Mouse (Mus musculus) liver, embryonic 14.5 days (tissue): ENCODE data around the gene 4930518I15Rik. TPM values are rescaled to one million over a fixed set of nuclear protein-coding genes. Genes with fewer than 3 reads are reported as not detected.

Source experiments
- ATAC-seq: fragments of 200-750 bp; cut with Nextera tagmentation; 2 replicates; pipeline ENCODE4 v1.8.0; 2017; ENCODE audit warnings: moderate number of reproducible peaks, mild to moderate bottlenecking, moderate library complexity; ENCODE audit not compliant: insufficient read depth
- DNase-seq, 3 experiments: peaks; one replicate each; pipeline ENCODE4 v3.0.0-alpha.2; 2012 to 2013; ENCODE audit warnings: low read depth in 3 of 3, low spot score in 3 of 3
- H3K27ac ChIP-seq: fragments of 300-500 bp; sonication (generic); 2 replicates; pipeline ENCODE4 v1.5.1; 2014; ENCODE audit warnings: moderate library complexity, mild to moderate bottlenecking, control low read depth, inconsistent platforms
- H3K27me3 ChIP-seq: fragments of 300-500 bp; sonication (generic); 2 replicates; pipeline ENCODE4 v1.6.1; 2014; ENCODE audit warnings: mild to moderate bottlenecking, low read length, moderate library complexity; ENCODE audit not compliant: control insufficient read depth, insufficient read depth
- H3K36me3 ChIP-seq: fragments of 300-500 bp; sonication (generic); replicated peaks from 2 replicates; pipeline ENCODE4 v1.6.1; 2014; ENCODE audit warnings: low read depth; ENCODE audit not compliant: control insufficient read depth, insufficient read depth
- H3K4me1 ChIP-seq, 2 experiments: fragments of 200-500 bp in 1 of 2; fragments of 300-500 bp in 1 of 2; sonication (generic) in 1 of 2; replicated peaks; 2 replicates each; pipeline ENCODE4 v1.6.1; 2012 to 2014; ENCODE audit warnings: antibody characterized with exemption in 1 of 2, inconsistent platforms in 1 of 2, low read length in 1 of 2; ENCODE audit not compliant: control insufficient read depth in 2 of 2, insufficient read depth in 2 of 2
- H3K4me2 ChIP-seq: fragments of 300-500 bp; sonication (generic); 2 replicates; pipeline ENCODE4 v1.6.1; 2014; ENCODE audit warnings: low read depth, mild to moderate bottlenecking, control low read depth, moderate library complexity
- H3K4me3 ChIP-seq, 2 experiments: fragments of 200-500 bp in 1 of 2; fragments of 300-500 bp in 1 of 2; sonication (generic) in 1 of 2; 2 replicates each; pipeline ENCODE4 v1.5.1; 2012 to 2014; ENCODE audit warnings: low read depth in 2 of 2, low read length in 2 of 2, mild to moderate bottlenecking in 2 of 2, control low read depth in 1 of 2, inconsistent platforms in 1 of 2, moderate library complexity in 1 of 2; ENCODE audit not compliant: insufficient read depth in 1 of 2
- H3K9ac ChIP-seq: fragments of 300-500 bp; sonication (generic); replicated peaks from 2 replicates; pipeline ENCODE4 v1.6.1; 2014; ENCODE audit warnings: mild to moderate bottlenecking, control low read depth, moderate library complexity
- H3K9me3 ChIP-seq: fragments of 300-500 bp; sonication (generic); 2 replicates; pipeline ENCODE4 v1.6.1; 2016; ENCODE audit warnings: low read length, mixed read lengths; ENCODE audit not compliant: control insufficient read depth
- CTCF ChIP-seq: IDR thresholded peaks from 2 replicates; pipeline ENCODE4 v1.5.1; 2016; ENCODE audit warnings: antibody characterized with exemption, low read depth, control low read depth
- EP300 ChIP-seq: IDR thresholded peaks from 2 replicates; pipeline ENCODE4 v1.6.1; 2016; ENCODE audit warnings: antibody characterized with exemption, low read depth
- WGBS: fragments of 180-500 bp; shearing (Covaris S2); extraction: QIAGEN DNeasy Blood & Tissue Kit; methylation state at CpG from one replicate; pipeline ENCODE4 v1.1.7; 2014; ENCODE audit not compliant: insufficient replicate concordance; 5-methylcytosine and 5-hydroxymethylcytosine counted together
- polyA plus RNA-seq, 2 experiments: library from polyadenylated mRNA; depleted of rRNA in 1 of 2; stranded (reverse) in 1 of 2; unstranded in 1 of 2; fragments of >200 nt; fragmentation: Nextera tagmentation in 1 of 2; extraction: Ambion mirVana in 1 of 2; gene quantifications; 2 replicates each; pipeline versions ENCODE4 v1.2.1 to v1.2.3; 2012 to 2014

The 4930518I15Rik gene
- polyA plus RNA-seq, 2 experiments = 0.71 TPM

DNA sequence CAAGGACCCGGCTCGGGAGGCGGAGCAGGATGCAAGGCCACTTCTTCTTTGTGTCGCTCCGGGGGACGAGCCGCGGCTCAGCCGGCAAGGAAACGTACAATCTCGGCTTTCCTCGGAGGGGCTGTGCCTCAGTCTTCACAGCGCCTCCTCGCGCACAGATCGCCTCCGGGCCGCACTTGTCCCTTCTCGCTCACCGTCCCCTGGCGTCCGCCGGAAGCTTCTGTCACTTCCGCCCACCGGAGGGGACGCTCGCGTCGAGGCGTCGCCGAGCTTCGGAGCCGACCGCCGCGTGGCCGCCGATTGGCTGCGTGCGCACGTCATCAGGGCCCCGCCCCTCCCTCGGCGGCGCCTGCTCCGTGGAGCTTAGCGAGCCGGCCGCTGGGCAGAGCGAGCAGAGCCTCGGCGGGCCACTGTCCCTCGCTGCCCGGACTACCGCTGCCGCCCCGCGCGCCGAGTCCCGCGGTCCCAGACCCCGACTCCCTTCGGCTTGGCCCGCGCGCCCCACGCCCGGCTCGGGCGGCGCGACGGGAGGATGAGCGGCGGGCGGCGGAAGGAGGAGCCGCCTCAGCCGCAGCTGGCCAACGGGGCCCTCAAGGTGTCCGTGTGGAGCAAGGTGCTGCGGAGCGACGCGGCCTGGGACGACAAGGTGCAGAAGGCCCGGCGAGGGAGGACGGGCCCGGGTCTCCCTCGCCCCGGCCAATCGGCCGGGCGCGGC, 5.2 kb upstream of the 4930518I15Rik start, which contains the start of gene Rab5if:
Gene Rab5if (plus strand): TSS at position 357 of the 715 bp plus-strand sequence.
- DNase-seq = peak; percentile 93 to 95 (median 94)
- peaks cover 9 to 12% of the 10 kb centered on the region in 2 experiments for H3K4me1 ChIP-seq
- peak within 1 kb of the TSS; percentile 90 to 91 for H3K4me3 ChIP-seq
- TF ChIP-seq CTCF (peak; percentile 83), EP300 (no peak)
- under 1% methylated on average over 89 of the region's 98 CpGs for WGBS
- peaks cover 31% of the 10 kb centered on the region for H3K36me3 ChIP-seq
- H3K27ac ChIP-seq = peak within 1 kb of the TSS; percentile 87
- peak within 1 kb of the TSS; percentile 86 for H3K4me2 ChIP-seq
- H3K27me3 ChIP-seq = no peaks in the 10 kb centered on the region
- peak within 1 kb of the TSS; percentile 91 for H3K9ac ChIP-seq
- ATAC-seq = peak; percentile 94
- no peaks in the 10 kb centered on the region for H3K9me3 ChIP-seq

DNA sequence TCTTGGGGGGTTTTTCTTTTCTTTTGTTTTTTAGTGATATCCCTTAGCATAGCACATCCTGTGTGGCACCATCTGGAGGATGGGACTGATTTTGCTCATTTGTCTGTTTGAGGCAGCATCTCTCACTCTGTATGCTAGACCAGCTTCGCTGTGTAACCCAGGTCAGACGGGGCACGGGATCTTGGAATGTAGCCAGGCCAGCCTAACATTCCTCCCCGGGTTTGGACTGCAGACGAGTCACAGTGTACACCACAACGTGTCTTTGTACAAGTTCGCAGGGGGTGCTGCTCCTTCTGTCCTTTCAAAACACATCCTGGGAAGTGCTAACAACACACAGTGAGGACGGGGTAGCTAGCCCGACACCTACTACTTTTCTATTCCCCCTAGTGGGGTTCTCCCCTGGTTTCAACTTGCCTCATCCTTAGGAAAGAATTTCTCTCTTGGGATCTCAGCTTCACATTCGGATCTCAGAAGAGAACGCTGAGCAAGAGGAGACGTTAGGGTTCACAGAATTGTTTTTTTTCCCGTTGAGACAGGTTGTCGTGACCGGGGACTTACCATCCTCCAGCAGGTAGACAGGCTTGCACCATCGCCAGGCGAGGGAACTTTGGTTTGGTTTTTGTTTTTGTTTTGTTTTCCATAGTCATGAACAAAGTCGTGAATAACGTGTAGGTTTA, 4.4 kb upstream of the 4930518I15Rik start:
- TF ChIP-seq EP300 = no peak
- no peak for TF ChIP-seq CTCF
- H3K9ac ChIP-seq = peak overlapping the region; percentile 91
- WGBS = under 1% methylated on average over 19 of the region's 19 CpGs
- DNase-seq (no peak), ATAC-seq (no peak)
- H3K36me3 ChIP-seq = peaks cover 24% of the 10 kb centered on the region
- H3K27me3 ChIP-seq = no peaks in the 10 kb centered on the region
- H3K4me2 ChIP-seq = peak overlapping the region; percentile 86
- peaks cover 9 to 12% of the 10 kb centered on the region in 2 experiments for H3K4me1 ChIP-seq
- H3K27ac ChIP-seq = peak overlapping the region; percentile 81
- H3K4me3 ChIP-seq = peak overlapping the region; percentile 64 to 91
- no peaks in the 10 kb centered on the region for H3K9me3 ChIP-seq

DNA sequence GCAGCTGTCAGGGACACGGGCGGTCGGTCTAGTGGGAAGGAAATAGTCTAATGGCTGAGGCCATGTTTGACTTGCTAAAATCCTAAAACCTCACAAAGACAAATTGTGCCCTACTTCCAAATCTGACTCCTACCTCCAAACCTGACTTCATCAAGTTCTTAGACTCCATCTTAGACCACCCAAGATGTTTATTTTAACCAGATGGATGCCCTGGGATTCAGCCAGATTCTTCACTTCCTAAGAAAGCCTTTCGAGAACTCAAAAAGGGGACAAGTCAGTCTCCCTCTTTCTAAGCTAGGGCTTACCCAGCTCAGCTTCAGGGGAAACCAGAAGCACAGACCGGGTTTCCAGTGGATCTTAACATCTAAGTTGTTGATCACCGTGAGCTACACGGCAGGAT, 925 bp upstream of the 4930518I15Rik start:
- H3K4me3 ChIP-seq = no peak overlapping the region
- ATAC-seq = no peak
- no peak for DNase-seq
- no peak overlapping the region for H3K4me2 ChIP-seq
- H3K4me1 ChIP-seq = peaks cover 3 to 4% of the 10 kb centered on the region in 2 experiments
- H3K36me3 ChIP-seq = peaks cover 5% of the 10 kb centered on the region; the same call in 1 of the 2 replicates
- no peaks in the 10 kb centered on the region for H3K27me3 ChIP-seq
- no peaks in the 10 kb centered on the region for H3K9me3 ChIP-seq
- no peak for TF ChIP-seq EP300
- TF ChIP-seq CTCF = no peak
- no peak overlapping the region for H3K27ac ChIP-seq
- 84% methylated on average over 7 of the region's 7 CpGs for WGBS
- no peak overlapping the region for H3K9ac ChIP-seq

DNA sequence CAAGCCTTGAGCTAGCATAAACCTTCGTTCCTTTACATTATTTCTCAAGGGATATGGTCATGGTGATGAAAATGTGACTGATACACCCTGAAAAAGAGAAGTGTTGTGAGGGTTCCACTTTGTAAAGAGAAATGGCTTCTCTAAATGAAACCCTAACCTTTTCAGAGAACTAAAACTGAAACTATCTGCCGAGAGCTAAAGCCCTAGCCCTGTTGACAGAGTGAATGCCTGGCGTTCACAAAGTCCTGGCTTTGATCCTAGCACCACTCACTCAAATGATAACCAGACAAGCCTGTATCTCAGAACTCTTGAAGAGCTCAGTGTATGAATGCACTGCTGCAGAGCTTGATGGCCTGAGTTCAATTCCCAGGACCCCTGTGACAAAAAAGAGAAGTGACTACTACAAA, 358 bp downstream of the 4930518I15Rik start:
- ATAC-seq = no peak
- no peak for DNase-seq
- H3K4me1 ChIP-seq = peaks cover 3 to 4% of the 10 kb centered on the region in 2 experiments
- H3K9ac ChIP-seq = no peak overlapping the region
- no peak overlapping the region for H3K4me2 ChIP-seq
- WGBS = 56% methylated on average over 3 of the region's 3 CpGs
- no peaks in the 10 kb centered on the region for H3K27me3 ChIP-seq
- H3K27ac ChIP-seq = no peak overlapping the region
- TF ChIP-seq EP300 (no peak), CTCF (no peak)
- H3K4me3 ChIP-seq = no peak overlapping the region
- no peaks in the 10 kb centered on the region for H3K9me3 ChIP-seq
- peaks cover 5% of the 10 kb centered on the region; the same call in 1 of the 2 replicates for H3K36me3 ChIP-seq

DNA sequence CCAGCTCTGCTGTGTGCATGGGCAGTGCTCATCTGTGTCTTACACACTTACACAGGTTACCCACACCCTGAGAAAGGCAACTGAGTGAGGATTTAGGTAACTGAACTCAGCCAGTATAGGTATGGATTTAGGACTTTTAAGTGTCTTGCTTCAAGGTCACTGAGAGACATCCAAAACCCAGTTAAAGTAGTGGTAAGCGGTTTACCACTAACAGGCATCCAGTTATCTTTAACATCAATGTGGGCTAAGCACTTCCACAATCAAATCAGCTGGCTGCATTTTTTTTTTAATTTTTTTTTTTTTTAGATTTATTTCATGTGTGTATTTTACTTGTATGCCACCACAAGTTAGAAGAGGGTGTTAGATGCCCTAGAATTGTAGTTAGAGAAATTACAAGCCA, 1.4 kb downstream of the 4930518I15Rik start:
- WGBS = 76% methylated on average over 1 of the region's 1 CpGs
- no peaks in the 10 kb centered on the region for H3K9me3 ChIP-seq
- no peaks in the 10 kb centered on the region for H3K27me3 ChIP-seq
- no peaks in the 10 kb centered on the region for H3K4me1 ChIP-seq
- H3K4me3 ChIP-seq = no peak overlapping the region
- H3K9ac ChIP-seq = no peak overlapping the region
- no peak for ATAC-seq
- no peak for DNase-seq
- no peak for TF ChIP-seq CTCF
- no peak for TF ChIP-seq EP300
- peaks cover 5% of the 10 kb centered on the region; the same call in 1 of the 2 replicates for H3K36me3 ChIP-seq
- H3K27ac ChIP-seq = no peak overlapping the region
- no peak overlapping the region for H3K4me2 ChIP-seq
